Mouse (Mus musculus) myocyte (in vitro differentiated cells): ENCODE measurements around the gene Tbc1d9b.

Experiments
- CEBPB ChIP-seq: IDR thresholded peaks from 2 replicates; pipeline ENCODE4 v1.6.1; 2011; ENCODE audit warnings: mild to moderate bottlenecking, moderate library complexity; ENCODE audit not compliant: poor library complexity, insufficient read depth, severe bottlenecking
- E2F4 ChIP-seq: IDR thresholded peaks from one replicate; pipeline ENCODE4 v1.6.1; 2011; ENCODE audit warnings: mild to moderate bottlenecking, control low read depth, moderate library complexity; ENCODE audit not compliant: insufficient read depth
- MAX ChIP-seq: IDR thresholded peaks from one replicate; pipeline ENCODE4 v1.6.1; 2011; ENCODE audit warnings: low read depth, mild to moderate bottlenecking, control low read depth
- MYOD1 ChIP-seq, 3 experiments: IDR thresholded peaks; one replicate each; pipeline ENCODE4 v1.6.1; 2011; ENCODE audit warnings: control low read depth in 2 of 3, low read depth in 2 of 3, mild to moderate bottlenecking in 2 of 3, moderate library complexity in 1 of 3; ENCODE audit not compliant: insufficient read length in 2 of 3, control insufficient read depth in 1 of 3
- MYOG ChIP-seq, 3 experiments: IDR thresholded peaks; one replicate each; pipeline ENCODE4 v1.6.1; 2011; ENCODE audit warnings: control low read depth in 2 of 3, low read depth in 2 of 3, mild to moderate bottlenecking in 2 of 3; ENCODE audit not compliant: insufficient read length in 2 of 3, control insufficient read depth in 1 of 3, insufficient read depth in 1 of 3
- POLR2A ChIP-seq: IDR thresholded peaks from one replicate; pipeline ENCODE4 v1.6.1; 2011; ENCODE audit warnings: low read depth, mild to moderate bottlenecking, control low read depth, moderate library complexity; ENCODE audit not compliant: insufficient read length
- POLR2AphosphoS2 ChIP-seq: IDR thresholded peaks from one replicate; pipeline ENCODE4 v1.6.1; 2011; ENCODE audit warnings: low read depth, control low read depth; ENCODE audit not compliant: insufficient read length
- REST ChIP-seq: IDR thresholded peaks from one replicate; pipeline ENCODE4 v1.6.1; 2011; ENCODE audit warnings: mild to moderate bottlenecking, control low read depth, moderate library complexity; ENCODE audit not compliant: insufficient read depth, insufficient read length
- SRF ChIP-seq: IDR thresholded peaks from one replicate; pipeline ENCODE4 v1.6.1; 2011; ENCODE audit warnings: low read depth; ENCODE audit not compliant: control insufficient read depth, insufficient read length
- TCF12 ChIP-seq: IDR thresholded peaks from one replicate; pipeline ENCODE4 v1.6.1; 2011; ENCODE audit warnings: mild to moderate bottlenecking, control low read depth; ENCODE audit not compliant: poor library complexity, insufficient read depth, severe bottlenecking
- TCF3 ChIP-seq: IDR thresholded peaks from one replicate; pipeline ENCODE4 v1.6.1; 2011; ENCODE audit warnings: low read depth, control low read depth; ENCODE audit not compliant: insufficient read length
- USF1 ChIP-seq: IDR thresholded peaks from one replicate; pipeline ENCODE4 v1.6.1; 2011; ENCODE audit warnings: low read depth, mild to moderate bottlenecking, control low read depth, moderate library complexity

DNA sequence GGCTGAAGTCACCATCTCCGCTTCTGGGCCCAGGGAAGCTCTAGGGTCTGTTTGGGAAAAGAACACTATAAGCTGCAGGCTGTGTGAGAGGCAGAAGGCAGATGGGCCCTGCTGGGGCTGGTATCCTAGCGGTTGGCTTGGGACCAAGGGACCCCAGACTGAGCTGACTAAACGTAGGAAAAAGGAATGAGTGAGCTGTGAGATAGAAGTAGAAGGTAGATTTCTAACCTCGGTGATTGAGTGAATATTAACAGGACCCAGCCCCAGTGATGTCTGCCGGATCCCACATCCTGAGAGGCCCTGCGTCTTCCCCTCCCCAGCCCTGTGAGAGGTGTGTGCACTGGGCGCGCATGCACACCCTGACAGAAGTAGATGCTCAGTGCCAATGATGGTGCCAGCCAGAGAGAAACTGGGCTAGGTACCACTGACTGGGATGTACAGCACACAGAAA is 8.5 kb upstream of the Tbc1d9b start:
- TF ChIP-seq TCF12: no peak
- no peak for TF ChIP-seq POLR2A
- TF ChIP-seq MYOD1 (IDR thresholded peaks at IDR 0.05; ENCODE audit: control insufficient read depth in 1 of 3, insufficient read length in 2 of 3, low read depth in 2 of 3): no peak
- no peak for TF ChIP-seq E2F4
- TF ChIP-seq MYOG (IDR thresholded peaks at IDR 0.05; ENCODE audit: control insufficient read depth in 1 of 3, insufficient read depth in 1 of 3, insufficient read length in 2 of 3, low read depth in 2 of 3): no peak
- TF ChIP-seq MAX: no peak
- no peak for TF ChIP-seq CEBPB
- no peak for TF ChIP-seq USF1
- TF ChIP-seq POLR2AphosphoS2: no peak
- TF ChIP-seq TCF3: no peak
- no peak for TF ChIP-seq SRF
- TF ChIP-seq REST: no peak
